11 mouse cellular contexts compared by ENCODE assay signal in the genomic region with DNA sequence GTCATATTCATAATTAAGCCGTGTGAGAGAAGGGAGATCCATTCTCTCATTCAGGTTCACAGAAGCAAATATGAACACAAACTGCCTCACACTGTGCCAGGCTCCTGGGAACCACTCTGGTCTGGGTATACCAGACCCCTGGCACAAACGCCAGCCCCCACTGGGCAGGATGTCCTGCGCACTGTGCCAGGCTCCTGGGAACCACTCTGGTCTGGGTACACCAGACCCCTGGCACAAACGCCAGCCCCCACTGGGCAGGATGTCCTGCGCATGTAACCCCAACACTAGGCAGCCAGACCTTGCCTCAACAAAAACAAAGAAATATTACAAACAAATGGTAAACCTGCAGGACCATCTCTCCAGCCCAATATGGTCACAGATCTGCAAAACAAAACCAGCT.
DNase-seq lines count a peak whose midpoint lies in the region; ATAC-seq and TF ChIP-seq lines count a peak whose summit lies in the region.
"Had no signal": no experiment of that assay in that cellular context is flagged by ENCODE, and none has a peak within 500 bp of the region (broad histone marks: within the 10 kb centered on the region; RNA-seq: fewer than 3 reads in every experiment).

No protein-coding gene starts in this region.

- WGBS in kidney, postnatal 0 days: 79% methylated on average over 5 of the region's 5 CpGs
- WGBS in forebrain, embryonic 16.5 days: 71% methylated on average over 5 of the region's 5 CpGs
- 82% methylated on average over 5 of the region's 5 CpGs for WGBS in midbrain, embryonic 13.5 days

- peak overlapping the region; percentile 18; the same call in 1 of the 2 replicates for H3K4me2 ChIP-seq in kidney, postnatal 0 days (ENCODE audit: low read length)
- H3K4me2 ChIP-seq in forebrain, embryonic 16.5 days (ENCODE audit: low read length): no peak overlapping the region
- no peak overlapping the region for H3K4me2 ChIP-seq in midbrain, embryonic 13.5 days (replicated peaks)
- H3K4me2 ChIP-seq: limb, embryonic 12.5 days had no signal

- no peak overlapping the region for H3K27ac ChIP-seq in kidney, postnatal 0 days
- H3K27ac ChIP-seq in forebrain, embryonic 16.5 days (ENCODE audit: low read length): no peak overlapping the region
- H3K27ac ChIP-seq in midbrain, embryonic 13.5 days: no peak overlapping the region
- H3K27ac ChIP-seq: heart, embryonic 13.5 days; layer of hippocampus, adult 2 months; limb, embryonic 12.5 days had no signal

- no peaks in the 10 kb centered on the region for H3K9me3 ChIP-seq in kidney, postnatal 0 days (replicated peaks; ENCODE audit: low read length)
- no peaks in the 10 kb centered on the region for H3K9me3 ChIP-seq in forebrain, embryonic 16.5 days (ENCODE audit: control insufficient read depth, low read length)
- H3K9me3 ChIP-seq in midbrain, embryonic 13.5 days: no peaks in the 10 kb centered on the region
- H3K9me3 ChIP-seq: heart, embryonic 13.5 days; limb, embryonic 12.5 days had no signal

- no peak overlapping the region for H3K4me3 ChIP-seq in kidney, postnatal 0 days (replicated peaks; ENCODE audit: low read depth, low read length)
- no peak overlapping the region for H3K4me3 ChIP-seq in forebrain, embryonic 16.5 days (replicated peaks; ENCODE audit: low read length)
- no peak overlapping the region for H3K4me3 ChIP-seq in midbrain, embryonic 13.5 days (replicated peaks)
- H3K4me3 ChIP-seq: heart, embryonic 13.5 days; layer of hippocampus, adult 2 months; limb, embryonic 12.5 days had no signal

- H3K4me1 ChIP-seq in kidney, postnatal 0 days (replicated peaks; ENCODE audit: insufficient read depth, low read length): no peaks in the 10 kb centered on the region
- no peaks in the 10 kb centered on the region for H3K4me1 ChIP-seq in forebrain, embryonic 16.5 days (replicated peaks; ENCODE audit: control insufficient read depth, insufficient read depth, low read length)
- H3K4me1 ChIP-seq in midbrain, embryonic 13.5 days (replicated peaks): no peaks in the 10 kb centered on the region

- H3K36me3 ChIP-seq in kidney, postnatal 0 days (ENCODE audit: insufficient read depth, low read length): no peaks in the 10 kb centered on the region
- no peaks in the 10 kb centered on the region for H3K36me3 ChIP-seq in forebrain, embryonic 16.5 days (ENCODE audit: control insufficient read depth, insufficient read depth)
- H3K36me3 ChIP-seq in midbrain, embryonic 13.5 days: no peaks in the 10 kb centered on the region
- H3K36me3 ChIP-seq: heart, embryonic 13.5 days; limb, embryonic 12.5 days had no signal

- H3K27me3 ChIP-seq in kidney, postnatal 0 days (ENCODE audit: insufficient read depth, low read length): no peaks in the 10 kb centered on the region
- no peaks in the 10 kb centered on the region for H3K27me3 ChIP-seq in forebrain, embryonic 16.5 days (replicated peaks; ENCODE audit: control insufficient read depth, insufficient read depth, low read length)
- no peaks in the 10 kb centered on the region for H3K27me3 ChIP-seq in midbrain, embryonic 13.5 days
- H3K27me3 ChIP-seq: heart, embryonic 13.5 days; limb, embryonic 12.5 days had no signal

- no peak for ATAC-seq in kidney, postnatal 0 days (replicated peaks; ENCODE audit: low FRiP score, low read depth)
- ATAC-seq in forebrain, embryonic 16.5 days: peak; percentile 38
- peak; percentile 71 for ATAC-seq in midbrain, embryonic 13.5 days

- no peak overlapping the region for H3K9ac ChIP-seq in kidney, postnatal 0 days (ENCODE audit: low read depth, low read length)
- no peak overlapping the region for H3K9ac ChIP-seq in forebrain, embryonic 16.5 days (replicated peaks; ENCODE audit: low read depth, low read length)
- no peak overlapping the region for H3K9ac ChIP-seq in midbrain, embryonic 13.5 days (replicated peaks)
- H3K9ac ChIP-seq: heart, embryonic 13.5 days; limb, embryonic 12.5 days had no signal

- no peak for TF ChIP-seq CTCF in kidney, postnatal 0 days (IDR thresholded peaks at IDR 0.05; ENCODE audit: low read depth)

- peak; percentile 15 for DNase-seq in cerebellum, adult 11-12 months
- no peak for DNase-seq in cerebellum, postnatal 4 days (ENCODE audit: low spot score in 2 of 2)
- DNase-seq in kidney, postnatal 0 days (ENCODE audit: low spot score): no peak
- DNase-seq in kidney, postnatal 14 days: no peak
- no peak for DNase-seq in Muller cell, postnatal 12 days (ENCODE audit: inconsistent ontology term)
- DNase-seq in yolk sac, embryonic 10.5 days (ENCODE audit: low spot score): no peak
